In genomic region chr2:172390341-172390740, GRCm38 (mm10) we compare ENCODE assay signal across 22 mouse cellular contexts. TPM values are rescaled to one million over a fixed set of nuclear protein-coding genes. Genes with fewer than 3 reads are reported as not detected.
DNase-seq lines count a peak whose midpoint lies in the region; ATAC-seq lines count a peak whose summit lies in the region.
"Had no signal": no experiment of that assay in that cellular context is flagged by ENCODE, and none has a peak within 500 bp of the region (broad histone marks: within the 10 kb centered on the region; RNA-seq: fewer than 3 reads in every experiment).

No protein-coding gene starts in this region.

- no peak overlapping the region for H3K4me3 ChIP-seq in heart, embryonic 16.5 days (ENCODE audit: low read length)
- no peak overlapping the region for H3K4me3 ChIP-seq in kidney, embryonic 16.5 days (ENCODE audit: low read length)
- no peak overlapping the region for H3K4me3 ChIP-seq in forebrain, embryonic 12.5 days (replicated peaks)
- H3K4me3 ChIP-seq: embryonic facial prominence, embryonic 12.5 days; heart, embryonic 13.5 days; hindbrain, embryonic 12.5 days had no signal

- ATAC-seq in heart, embryonic 16.5 days (replicated peaks; ENCODE audit: extremely low read depth, insufficient read depth, low FRiP score) = peak; percentile 59
- ATAC-seq in kidney, embryonic 16.5 days (ENCODE audit: low FRiP score, low TSS enrichment) = no peak
- no peak for ATAC-seq in forebrain, embryonic 12.5 days (ENCODE audit: low FRiP score)
- ATAC-seq: activated CD4-positive, CD25-positive, alpha-beta regulatory T cell, adult 4 months; forebrain, embryonic 16.5 days; hindbrain, postnatal 0 days; Patski had no signal

- H3K9ac ChIP-seq in heart, embryonic 16.5 days (ENCODE audit: low read length) = no peak overlapping the region
- no peak overlapping the region for H3K9ac ChIP-seq in kidney, embryonic 16.5 days (replicated peaks; ENCODE audit: low read length)
- H3K9ac ChIP-seq in forebrain, embryonic 12.5 days = no peak overlapping the region
- H3K9ac ChIP-seq: embryonic facial prominence, embryonic 12.5 days; heart, embryonic 13.5 days; hindbrain, embryonic 12.5 days had no signal

- no peaks in the 10 kb centered on the region for H3K27me3 ChIP-seq in heart, embryonic 16.5 days (ENCODE audit: control insufficient read depth, insufficient read depth, low read length)
- no peaks in the 10 kb centered on the region for H3K27me3 ChIP-seq in kidney, embryonic 16.5 days (ENCODE audit: insufficient read depth, low read length)
- H3K27me3 ChIP-seq in forebrain, embryonic 12.5 days = no peaks in the 10 kb centered on the region
- H3K27me3 ChIP-seq: embryonic facial prominence, embryonic 12.5 days; hindbrain, embryonic 12.5 days had no signal

- H3K36me3 ChIP-seq in heart, embryonic 16.5 days (ENCODE audit: control insufficient read depth, insufficient read depth) = no peaks in the 10 kb centered on the region
- H3K36me3 ChIP-seq in kidney, embryonic 16.5 days (ENCODE audit: insufficient read depth, low read length) = no peaks in the 10 kb centered on the region
- H3K36me3 ChIP-seq in forebrain, embryonic 12.5 days (replicated peaks) = no peaks in the 10 kb centered on the region
- H3K36me3 ChIP-seq: embryonic facial prominence, embryonic 12.5 days; heart, embryonic 13.5 days; hindbrain, embryonic 12.5 days had no signal

- H3K27ac ChIP-seq in heart, embryonic 16.5 days (ENCODE audit: low read length) = no peak overlapping the region
- H3K27ac ChIP-seq in kidney, embryonic 16.5 days (ENCODE audit: low read length) = no peak overlapping the region
- no peak overlapping the region for H3K27ac ChIP-seq in forebrain, embryonic 12.5 days
- H3K27ac ChIP-seq: embryonic facial prominence, embryonic 12.5 days; heart, embryonic 13.5 days; hindbrain, embryonic 12.5 days; hindbrain, postnatal 0 days had no signal

- DNase-seq in heart, adult 18-20 months = no peak
- DNase-seq in induced T-regulatory cell, adult 2 months (ENCODE audit: low read depth) = peak; percentile 70
- DNase-seq in thymus, postnatal 14 days = peak; percentile 61
- DNase-seq in frontal cortex, postnatal 10 days (ENCODE audit: low spot score in 2 of 2) = no peak
- DNase-seq: adrenal gland, postnatal 14 days; B cell, adult 2 months; cerebellum, adult 11-12 months; cerebellum, adult 9-10 months; cerebellum, postnatal 25 days; gastrocnemius, postnatal 14 days; heart, postnatal 10 days; heart, postnatal 4 days had no signal

- H3K9me3 ChIP-seq in heart, embryonic 16.5 days (replicated peaks; ENCODE audit: control insufficient read depth, low read length) = no peaks in the 10 kb centered on the region
- H3K9me3 ChIP-seq in kidney, embryonic 16.5 days (ENCODE audit: low read length) = no peaks in the 10 kb centered on the region
- no peaks in the 10 kb centered on the region for H3K9me3 ChIP-seq in forebrain, embryonic 12.5 days
- H3K9me3 ChIP-seq: embryonic facial prominence, embryonic 12.5 days; heart, embryonic 13.5 days; hindbrain, embryonic 12.5 days had no signal

- WGBS in heart, embryonic 16.5 days = 26% methylated on average over 6 of the region's 6 CpGs
- 23% methylated on average over 6 of the region's 6 CpGs for WGBS in kidney, embryonic 16.5 days
- WGBS in forebrain, embryonic 12.5 days = 61% methylated on average over 6 of the region's 6 CpGs

- no peak overlapping the region for H3K4me2 ChIP-seq in heart, embryonic 16.5 days (ENCODE audit: low read depth, low read length)
- H3K4me2 ChIP-seq in kidney, embryonic 16.5 days (replicated peaks; ENCODE audit: low read depth, low read length) = no peak overlapping the region
- no peak overlapping the region for H3K4me2 ChIP-seq in forebrain, embryonic 12.5 days
- H3K4me2 ChIP-seq: embryonic facial prominence, embryonic 12.5 days; heart, embryonic 13.5 days; hindbrain, embryonic 12.5 days had no signal

- no peaks in the 10 kb centered on the region; the same call in 1 of the 2 replicates for H3K4me1 ChIP-seq in heart, embryonic 16.5 days (ENCODE audit: control insufficient read depth, insufficient read depth, low read length)
- H3K4me1 ChIP-seq in kidney, embryonic 16.5 days (ENCODE audit: insufficient read depth, low read length) = no peaks in the 10 kb centered on the region
- H3K4me1 ChIP-seq in forebrain, embryonic 12.5 days = no peaks in the 10 kb centered on the region
- H3K4me1 ChIP-seq: embryonic facial prominence, embryonic 12.5 days; hindbrain, embryonic 12.5 days had no signal

RNA-seq across cellular contexts. Expression of gene Cass4, which starts 3.3 kb away (rescaled TPM):
- 1.0 TPM in 2 replicates for polyA plus RNA-seq in heart, embryonic 16.5 days (2015; fragmentation: Nextera tagmentation; extraction: Ambion mirVana)
- under 1 TPM; 0.27 to 0.28 TPM for total RNA-seq in heart, adult 18-20 months (2021)
- polyA plus RNA-seq in kidney, embryonic 16.5 days (2015; fragmentation: Nextera tagmentation; extraction: Ambion mirVana) = 0.32 and 0.36 TPM in 2 replicates
- polyA plus RNA-seq in forebrain, embryonic 12.5 days (2016; fragmentation: Nextera tagmentation; extraction: Ambion mirVana) = 0.17 and 0.18 TPM in 2 replicates
- polyA plus RNA-seq: Patski had no signal

RNA-seq across cellular contexts. Expression of gene Cstf1, which starts 19.9 kb away (rescaled TPM):
- 24.5 and 32.2 TPM in 2 replicates for polyA plus RNA-seq in heart, embryonic 16.5 days (2015; fragmentation: Nextera tagmentation; extraction: Ambion mirVana)
- total RNA-seq in heart, adult 18-20 months (2021) = 10 to 100 TPM; 14.2 to 19.4 TPM
- 36.6 and 38.3 TPM in 2 replicates for polyA plus RNA-seq in kidney, embryonic 16.5 days (2015; fragmentation: Nextera tagmentation; extraction: Ambion mirVana)
- 44.1 and 45.4 TPM in 2 replicates for polyA plus RNA-seq in forebrain, embryonic 12.5 days (2016; fragmentation: Nextera tagmentation; extraction: Ambion mirVana)

RNA-seq across cellular contexts. Expression of gene Aurka, which starts 20.0 kb away (rescaled TPM):
- 88.1 and 92.4 TPM in 2 replicates for polyA plus RNA-seq in heart, embryonic 16.5 days (2015; fragmentation: Nextera tagmentation; extraction: Ambion mirVana)
- under 1 TPM; 0.55 to 0.93 TPM for total RNA-seq in heart, adult 18-20 months (2021)
- 112 and 117 TPM in 2 replicates for polyA plus RNA-seq in kidney, embryonic 16.5 days (2015; fragmentation: Nextera tagmentation; extraction: Ambion mirVana)
- 136 and 146 TPM in 2 replicates for polyA plus RNA-seq in forebrain, embryonic 12.5 days (2016; fragmentation: Nextera tagmentation; extraction: Ambion mirVana)

RNA-seq across cellular contexts. Expression of gene Fam210b, which starts 45.0 kb away (rescaled TPM):
- 13.3 and 15.0 TPM in 2 replicates for polyA plus RNA-seq in heart, embryonic 16.5 days (2015; fragmentation: Nextera tagmentation; extraction: Ambion mirVana)
- total RNA-seq in heart, adult 18-20 months (2021) = 1 to 10 TPM; 5.5 to 5.9 TPM
- polyA plus RNA-seq in kidney, embryonic 16.5 days (2015; fragmentation: Nextera tagmentation; extraction: Ambion mirVana) = 12.0 and 12.8 TPM in 2 replicates
- polyA plus RNA-seq in forebrain, embryonic 12.5 days (2016; fragmentation: Nextera tagmentation; extraction: Ambion mirVana) = 22.4 and 24.1 TPM in 2 replicates

RNA-seq across cellular contexts. Expression of gene Rtf2, which starts 50.0 kb away (rescaled TPM):
- polyA plus RNA-seq in heart, embryonic 16.5 days (2015; fragmentation: Nextera tagmentation; extraction: Ambion mirVana) = 53.2 and 60.5 TPM in 2 replicates
- 10 to 100 TPM; 30.6 to 32.7 TPM for total RNA-seq in heart, adult 18-20 months (2021)
- polyA plus RNA-seq in kidney, embryonic 16.5 days (2015; fragmentation: Nextera tagmentation; extraction: Ambion mirVana) = 81.2 and 85.3 TPM in 2 replicates
- polyA plus RNA-seq in forebrain, embryonic 12.5 days (2016; fragmentation: Nextera tagmentation; extraction: Ambion mirVana) = 86.9 and 93.5 TPM in 2 replicates

Comparison
In these comparisons a context has a peak if more than half of its experiments do, and no peak if none do; other contexts are left out.
1. DNase-seq: peak in induced T-regulatory cell, adult 2 months (single experiment) and thymus, postnatal 14 days (single experiment); none in heart, adult 18-20 months (0 of 2) and frontal cortex, postnatal 10 days (0 of 2).